Mouse (Mus musculus) brain, embryonic 14.5 days (tissue): ENCODE results near the gene Zfp64.

Experiments
- CTCF ChIP-seq: fragments of 200-500 bp; IDR thresholded peaks from 2 replicates; pipeline ENCODE4 v1.5.1; 2012; ENCODE audit warnings: inconsistent platforms, mild to moderate bottlenecking, moderate library complexity, borderline replicate concordance; ENCODE audit not compliant: insufficient read depth, insufficient read length; ENCODE audit errors: extremely low read depth
- POLR2A ChIP-seq: fragments of 200-500 bp; IDR thresholded peaks from 2 replicates; pipeline ENCODE4 v1.6.1; 2012; ENCODE audit warnings: mild to moderate bottlenecking, inconsistent platforms, borderline replicate concordance; ENCODE audit not compliant: poor library complexity, insufficient read depth, insufficient read length, severe bottlenecking; ENCODE audit errors: extremely low read depth

GRCm38 (mm10) chr2:168961729-168962666 is 6.6 kb upstream of the Zfp64 start:
- TF ChIP-seq POLR2A = no peak
- no peak for TF ChIP-seq CTCF
